Mouse (Mus musculus) adrenal gland, postnatal 25 days (tissue): ENCODE data around the gene Lingo4. TPM values are rescaled to one million over a fixed set of nuclear protein-coding genes. Genes with fewer than 3 reads are reported as not detected.
A peak's percentile ranks its signal among the peaks of the same experiment; 100 is the strongest.

Experiments used
- DNase-seq: peaks from one replicate; pipeline ENCODE4 v3.0.0; 2021; ENCODE audit warnings: mixed read lengths
- long read RNA-seq: library from polyadenylated mRNA; stranded (forward); transcript quantifications from one replicate; pipeline ENCODE4 v2.0.0, GENCODE M21; 2021
- total RNA-seq: library from RNA; stranded (reverse); gene quantifications from 2 replicates; pipeline ENCODE4 v1.2.3, GENCODE M21; 2021

Gene Lingo4
- total RNA-seq: 0.76 and 0.90 TPM in 2 replicates
- long read RNA-seq: 0 reads

DNA sequence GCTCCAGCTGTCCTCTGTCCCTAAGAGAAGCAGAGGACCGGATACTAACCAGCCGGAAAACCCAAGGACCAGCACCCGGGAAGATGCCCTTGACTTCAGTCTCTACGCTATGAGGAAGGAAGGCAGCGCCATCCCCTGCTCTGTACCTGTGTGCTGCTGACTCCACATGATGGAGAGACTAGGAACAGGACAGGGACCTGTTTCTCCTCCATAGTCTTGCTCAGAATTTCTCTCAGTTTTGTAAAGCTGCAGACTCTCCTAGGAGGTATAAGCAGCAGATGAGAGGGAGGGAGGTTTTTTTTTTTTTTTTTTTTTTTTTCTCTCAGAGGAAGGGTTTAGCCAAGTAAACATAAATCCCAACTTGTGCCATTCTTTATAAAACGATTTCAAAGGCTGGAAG is at the start of gene Lingo4:
TSS of gene Lingo4 (plus strand) at position 301 of the 400 bp plus-strand sequence.
- DNase-seq: no peak

DNA sequence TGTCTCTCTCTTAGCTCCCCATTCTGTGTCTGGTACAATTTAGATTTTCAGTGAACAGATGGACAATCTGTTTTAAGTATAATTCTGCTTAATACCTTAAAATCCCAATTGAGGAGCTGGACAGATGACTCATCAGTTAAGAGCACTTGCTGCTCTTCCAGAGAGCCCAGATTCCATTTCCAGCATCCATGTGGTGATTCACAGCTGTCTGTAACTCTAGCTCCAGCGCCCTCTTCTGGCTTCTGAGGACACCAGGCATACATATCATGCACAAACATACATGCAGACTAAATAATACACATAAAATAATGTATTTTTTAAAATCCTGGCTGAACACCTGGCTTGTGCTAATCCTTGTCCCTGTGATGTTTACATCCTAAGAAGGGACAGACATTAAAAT is 37.5 kb upstream of the Lingo4 start:
- peak; percentile 46 for DNase-seq

DNA sequence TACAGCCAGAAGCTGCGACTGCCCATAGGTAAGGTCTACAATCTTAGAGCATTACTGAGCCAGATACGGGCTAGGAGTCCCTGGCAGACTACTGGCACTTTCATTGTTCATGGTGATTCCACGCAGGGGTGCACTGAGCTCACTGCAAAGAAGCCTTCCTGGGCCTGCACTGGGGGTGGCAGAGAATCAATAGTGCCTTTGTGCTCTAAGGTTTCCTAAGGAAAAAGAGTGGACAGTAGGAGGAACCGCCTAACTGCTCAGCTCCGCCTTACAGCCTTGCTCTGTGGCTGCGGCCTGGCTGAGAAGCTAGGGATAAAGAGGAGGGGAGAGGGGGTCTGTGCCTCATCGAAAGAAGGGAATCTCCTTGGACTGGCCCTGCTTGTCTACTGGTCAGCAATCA is 36.2 kb upstream of the Lingo4 start, which contains the start of gene C2cd4d:
TSS of gene C2cd4d (plus strand) at position 301 of the 400 bp plus-strand sequence.
- DNase-seq: no peak

DNA sequence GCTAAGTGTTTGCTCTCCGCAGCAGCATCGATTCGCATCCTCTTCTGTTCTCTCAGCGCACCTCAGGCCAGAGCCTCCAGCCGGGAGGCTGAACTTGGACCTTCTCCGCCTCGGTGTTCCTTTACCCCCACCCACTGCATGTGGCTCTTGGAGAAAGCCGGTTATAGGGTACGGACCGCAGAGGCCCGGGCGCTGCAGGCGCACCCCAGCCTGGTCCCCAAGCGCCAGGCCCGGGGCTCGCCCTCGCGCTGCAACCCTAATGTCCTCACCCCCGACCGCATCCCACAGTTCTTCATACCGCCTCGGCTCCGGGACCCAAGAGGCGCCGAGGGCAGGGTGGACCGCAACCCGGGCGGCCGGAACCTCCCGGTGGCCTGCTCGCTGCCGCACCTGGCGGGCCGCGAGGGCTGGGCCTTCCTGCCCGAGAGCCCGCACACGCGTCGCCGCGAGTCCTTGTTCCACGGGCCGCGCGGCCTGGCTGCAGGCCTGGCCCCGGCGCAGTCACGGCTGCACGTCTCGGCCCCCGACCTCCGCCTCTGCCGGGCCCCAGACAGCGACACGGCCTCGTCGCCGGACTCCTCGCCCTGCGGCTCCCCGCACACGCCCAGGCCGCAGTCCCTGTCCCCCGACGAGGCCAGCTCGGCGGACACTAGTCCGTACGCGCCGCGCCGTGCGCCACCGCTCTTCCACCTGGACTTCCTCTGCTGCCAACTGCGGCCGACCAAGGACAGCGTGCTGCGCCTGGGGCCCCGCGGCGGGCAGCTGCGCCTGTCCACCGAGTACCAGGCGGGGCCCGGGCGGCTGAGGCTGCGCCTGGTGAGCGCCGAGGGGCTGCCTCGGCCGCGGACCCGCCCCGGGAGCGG is 34.8 kb upstream of the Lingo4 start:
- DNase-seq: peak; percentile 72

DNA sequence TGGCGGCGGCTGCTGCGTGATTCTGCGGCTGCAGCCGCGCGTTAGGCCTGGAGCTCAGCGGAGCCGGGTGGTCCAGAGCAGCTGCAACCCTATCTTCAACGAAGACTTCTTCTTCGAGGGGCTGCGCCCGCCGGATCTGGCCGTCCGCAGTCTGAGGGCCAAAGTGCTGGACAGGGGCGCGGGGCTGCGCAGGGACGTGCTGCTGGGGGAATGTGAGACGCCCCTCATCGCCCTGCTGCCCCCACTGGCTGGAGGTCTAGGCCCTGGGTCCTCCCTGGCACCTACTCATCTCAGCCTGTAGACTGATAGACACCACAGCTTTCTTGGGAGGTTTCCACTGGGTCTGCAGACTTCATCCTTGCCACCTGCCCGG is 34.2 kb upstream of the Lingo4 start:
- DNase-seq: no peak

DNA sequence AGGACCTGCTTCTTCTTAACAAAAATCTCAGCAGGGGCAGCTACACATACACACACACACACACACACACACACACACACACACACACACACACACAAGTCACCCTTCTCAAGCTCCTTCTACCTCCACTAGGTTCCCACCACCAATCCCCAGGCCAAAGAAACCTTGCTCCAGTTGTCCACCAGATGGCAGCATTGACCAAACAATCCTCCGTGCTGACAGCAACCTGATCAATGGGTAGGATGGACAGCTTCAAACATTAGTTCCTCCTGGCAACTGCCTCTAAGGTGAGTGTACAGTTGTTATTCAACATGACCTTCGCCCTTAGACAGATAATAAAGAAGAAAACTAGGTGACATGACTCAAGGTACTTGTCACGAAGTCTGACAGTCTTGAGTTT is 31.6 kb upstream of the Lingo4 start:
- peak; percentile 70 for DNase-seq

DNA sequence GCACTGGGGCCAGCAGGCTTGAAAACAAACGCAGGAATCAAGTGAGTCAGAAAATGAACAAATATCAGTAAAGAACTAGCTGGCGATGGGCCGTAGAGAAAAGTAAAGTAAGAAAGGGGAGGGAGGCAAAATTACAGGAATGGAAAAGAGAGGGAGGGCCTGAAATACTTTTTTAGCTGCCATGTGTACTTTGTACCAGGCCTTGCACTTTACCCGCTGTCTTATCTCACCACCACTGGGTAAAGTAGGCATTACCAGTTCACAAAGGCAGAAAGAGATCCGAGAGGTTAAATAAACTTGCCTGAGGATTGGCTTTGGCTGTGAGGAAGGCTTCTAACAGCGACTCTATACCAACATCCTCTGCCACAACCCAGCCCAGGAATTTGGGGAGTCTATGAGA is 30.8 kb upstream of the Lingo4 start:
- no peak for DNase-seq

DNA sequence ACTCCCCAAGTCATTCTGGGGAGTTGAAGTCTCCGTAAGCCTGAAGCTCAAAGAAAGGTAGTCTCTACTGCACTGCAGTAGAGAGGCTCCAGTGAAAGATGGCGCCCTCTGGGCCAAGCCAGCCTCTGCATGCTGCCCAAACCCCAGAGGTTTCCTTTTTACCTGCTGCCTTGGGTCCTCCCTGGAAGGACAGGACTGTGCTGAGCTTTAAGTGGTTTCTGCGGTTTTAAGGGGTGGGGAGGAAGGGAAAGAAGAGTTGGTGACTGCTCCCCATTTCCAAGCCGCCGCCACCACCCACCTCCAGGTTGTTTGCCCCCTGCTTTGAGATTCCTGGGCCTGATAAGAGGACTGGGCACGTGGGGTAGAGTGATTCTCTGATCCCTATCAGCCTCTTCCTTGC is 29.7 kb upstream of the Lingo4 start:
- no peak for DNase-seq

DNA sequence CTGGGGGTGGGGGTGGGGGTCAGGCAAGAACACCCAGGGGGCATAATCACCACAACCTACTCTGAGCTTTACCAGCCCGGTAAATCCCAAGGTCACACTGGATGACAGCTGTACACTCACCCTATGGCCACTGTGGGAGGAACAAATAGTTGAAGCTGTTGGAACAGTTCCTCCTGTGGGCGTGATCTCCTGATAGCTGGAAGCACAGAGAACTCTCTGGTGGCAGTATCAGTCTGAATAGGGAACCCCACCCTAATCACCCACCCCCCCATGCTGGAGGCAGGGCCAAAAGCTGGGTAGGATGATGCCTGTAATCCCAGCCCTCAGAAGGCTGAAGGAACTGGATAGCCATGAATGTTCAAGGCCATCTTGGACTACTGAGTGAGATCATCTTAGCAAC is 28.6 kb upstream of the Lingo4 start:
- DNase-seq: no peak

DNA sequence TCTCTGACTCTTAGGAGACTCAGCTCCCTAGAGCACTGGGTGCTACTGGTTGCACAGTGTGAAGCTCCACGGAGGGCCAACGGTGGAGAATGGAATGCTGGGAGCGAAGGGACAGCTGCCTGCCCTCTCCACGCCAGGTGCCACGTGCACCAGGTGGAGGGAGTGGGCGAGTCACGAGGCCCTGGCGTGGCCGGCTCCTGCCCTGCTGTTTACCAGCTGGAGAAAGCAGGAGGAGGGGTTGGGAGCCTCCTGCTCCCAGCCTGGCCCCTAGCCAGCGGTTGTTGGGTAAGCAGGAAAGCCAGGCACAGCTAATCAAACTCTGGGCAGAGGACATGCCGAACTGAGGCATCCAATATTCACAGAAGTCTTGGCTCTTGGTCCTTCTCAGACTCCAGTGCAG is 26.7 kb upstream of the Lingo4 start:
- DNase-seq: peak; percentile 94

DNA sequence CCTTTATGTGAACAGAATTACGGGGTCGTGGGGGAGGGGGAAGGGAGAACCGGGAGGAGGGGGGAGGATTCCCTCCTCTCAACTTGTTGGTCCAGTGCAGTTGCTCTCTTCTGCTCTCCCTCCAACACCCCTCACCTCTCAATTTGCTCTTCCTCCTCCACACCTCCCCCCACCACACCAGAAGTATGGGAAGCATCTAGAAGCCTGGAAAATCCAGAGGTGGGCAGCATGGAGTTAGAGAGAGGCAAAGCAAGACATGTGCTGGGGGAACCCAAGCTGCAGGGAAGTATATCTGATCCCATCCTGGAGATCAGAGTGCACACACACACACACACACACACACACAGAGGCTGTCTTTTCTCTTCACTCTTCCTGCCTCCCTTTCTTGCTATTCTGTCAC is 26.3 kb upstream of the Lingo4 start:
- no peak for DNase-seq

DNA sequence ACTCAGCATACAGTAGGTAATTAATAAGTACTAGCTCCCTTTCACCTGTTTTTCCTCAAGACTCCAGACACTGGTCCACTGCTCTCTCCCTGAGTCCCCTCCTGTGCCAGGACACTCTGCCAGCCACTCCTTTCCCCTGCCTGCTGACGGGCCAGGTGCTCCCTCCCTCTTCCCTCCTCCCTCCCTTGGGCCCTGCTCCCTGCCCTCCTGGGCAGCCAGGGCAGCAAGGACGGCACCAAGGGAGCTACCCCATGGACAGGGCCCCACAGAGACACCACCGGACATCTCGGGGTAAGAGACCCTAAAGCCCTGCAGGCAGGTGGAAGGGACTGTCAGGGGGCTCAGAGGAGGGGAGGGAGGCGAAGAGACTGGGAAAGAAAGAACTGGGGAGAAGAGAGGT is 25.7 kb upstream of the Lingo4 start, which contains the start of gene Rorc:
TSS of gene Rorc (plus strand) at position 154 of the 400 bp plus-strand sequence.
- DNase-seq: peak; percentile 62

DNA sequence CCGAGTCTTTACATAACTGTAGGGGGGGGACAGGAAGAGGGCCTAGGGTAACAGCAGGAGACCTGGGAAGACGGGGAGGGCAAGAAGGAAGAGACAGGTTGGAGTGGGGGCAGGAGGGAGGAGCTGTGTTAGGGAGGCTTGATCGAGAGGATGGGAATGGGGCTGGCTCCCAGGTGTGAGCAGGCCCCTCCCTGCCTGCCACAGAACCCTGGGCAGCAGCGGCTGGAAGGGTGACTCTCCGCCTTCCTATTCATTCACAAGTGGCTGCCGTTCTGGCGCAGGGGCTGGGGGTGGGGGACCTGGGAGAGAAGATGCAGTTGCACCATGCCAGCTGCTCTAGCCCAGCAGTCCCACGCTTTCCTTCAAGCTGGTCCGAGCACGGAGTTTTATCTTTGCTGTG is 25.2 kb upstream of the Lingo4 start:
- DNase-seq: no peak

DNA sequence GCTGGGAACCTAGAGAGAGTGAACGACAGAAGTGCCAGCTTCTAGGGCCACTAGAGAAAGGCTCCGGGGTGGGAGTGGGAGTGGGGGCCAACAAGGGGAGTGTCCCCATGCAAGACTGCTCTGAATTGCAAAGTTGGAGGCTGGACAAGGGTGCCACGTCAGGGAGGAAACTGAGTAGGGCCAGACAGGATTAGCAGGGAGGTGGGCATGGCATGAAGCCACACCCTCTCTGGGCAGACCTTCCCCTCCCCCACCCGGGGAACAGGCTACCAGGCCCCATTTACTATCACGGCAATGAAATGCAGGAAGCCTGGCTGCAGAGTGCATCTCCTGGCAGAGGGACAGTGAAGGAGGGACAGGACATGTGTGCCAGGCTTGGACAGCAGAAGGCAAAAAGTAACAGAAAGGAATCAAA is 24.7 kb upstream of the Lingo4 start:
- peak; percentile 59 for DNase-seq

DNA sequence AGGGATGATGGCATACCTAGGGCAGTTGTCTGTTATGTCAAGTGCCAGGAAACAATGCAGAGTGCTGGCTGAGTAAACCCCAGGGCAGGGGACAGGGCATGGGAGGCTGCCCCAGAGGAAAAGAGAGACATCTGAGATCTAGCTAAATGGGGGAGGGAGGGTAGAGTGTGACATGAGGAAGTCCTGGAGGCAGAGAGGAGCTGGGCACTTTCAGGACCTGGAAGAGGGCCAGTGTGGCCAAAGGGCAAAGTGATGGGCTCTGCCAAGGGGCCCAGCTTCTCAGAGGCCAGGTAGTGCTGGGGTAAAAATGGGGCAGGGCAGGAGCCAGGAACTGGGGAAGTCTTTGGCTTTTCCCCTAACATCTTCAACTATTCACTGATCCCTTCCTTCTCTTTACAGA is 23.7 kb upstream of the Lingo4 start:
- DNase-seq: no peak

DNA sequence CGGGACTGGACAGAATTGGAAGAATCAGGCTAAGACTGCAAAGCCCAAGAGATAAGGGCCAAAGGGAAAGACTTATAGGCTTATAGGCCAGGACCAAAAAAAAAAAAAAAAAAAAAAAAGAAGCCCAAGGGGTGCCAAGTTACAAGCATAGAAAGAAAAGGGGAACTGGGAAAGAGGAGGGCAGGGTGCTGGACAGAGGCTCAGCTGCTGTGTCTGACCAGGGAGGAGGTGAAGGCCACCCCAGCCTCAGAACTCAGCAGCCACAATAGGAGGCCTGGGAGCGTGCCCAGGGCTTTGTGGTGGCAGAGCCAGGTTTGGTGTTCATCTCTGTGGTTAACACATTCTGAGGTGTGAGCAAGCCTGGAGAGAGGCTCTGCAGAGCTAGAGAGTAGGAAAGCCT is 23.2 kb upstream of the Lingo4 start:
- no peak for DNase-seq

DNA sequence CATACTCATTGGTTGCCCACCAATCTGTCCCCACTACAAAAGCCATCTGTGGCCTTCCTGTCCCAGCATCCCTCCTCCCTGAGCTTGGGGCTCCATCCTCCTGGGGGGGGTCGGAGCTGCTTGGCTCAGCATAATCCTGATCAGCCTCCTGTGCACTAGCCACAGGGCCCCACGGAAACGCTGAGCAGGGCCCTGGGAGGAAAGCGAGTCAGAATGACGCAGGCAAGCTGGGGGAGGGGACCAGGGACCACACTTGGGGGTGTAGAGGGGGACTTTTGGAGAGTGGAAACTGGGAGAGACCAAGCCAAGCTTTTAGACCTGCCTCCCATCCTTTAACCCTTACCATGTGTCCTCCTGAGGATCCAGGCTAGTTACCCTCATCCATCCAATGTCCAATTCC is 22.5 kb upstream of the Lingo4 start:
- no peak for DNase-seq

DNA sequence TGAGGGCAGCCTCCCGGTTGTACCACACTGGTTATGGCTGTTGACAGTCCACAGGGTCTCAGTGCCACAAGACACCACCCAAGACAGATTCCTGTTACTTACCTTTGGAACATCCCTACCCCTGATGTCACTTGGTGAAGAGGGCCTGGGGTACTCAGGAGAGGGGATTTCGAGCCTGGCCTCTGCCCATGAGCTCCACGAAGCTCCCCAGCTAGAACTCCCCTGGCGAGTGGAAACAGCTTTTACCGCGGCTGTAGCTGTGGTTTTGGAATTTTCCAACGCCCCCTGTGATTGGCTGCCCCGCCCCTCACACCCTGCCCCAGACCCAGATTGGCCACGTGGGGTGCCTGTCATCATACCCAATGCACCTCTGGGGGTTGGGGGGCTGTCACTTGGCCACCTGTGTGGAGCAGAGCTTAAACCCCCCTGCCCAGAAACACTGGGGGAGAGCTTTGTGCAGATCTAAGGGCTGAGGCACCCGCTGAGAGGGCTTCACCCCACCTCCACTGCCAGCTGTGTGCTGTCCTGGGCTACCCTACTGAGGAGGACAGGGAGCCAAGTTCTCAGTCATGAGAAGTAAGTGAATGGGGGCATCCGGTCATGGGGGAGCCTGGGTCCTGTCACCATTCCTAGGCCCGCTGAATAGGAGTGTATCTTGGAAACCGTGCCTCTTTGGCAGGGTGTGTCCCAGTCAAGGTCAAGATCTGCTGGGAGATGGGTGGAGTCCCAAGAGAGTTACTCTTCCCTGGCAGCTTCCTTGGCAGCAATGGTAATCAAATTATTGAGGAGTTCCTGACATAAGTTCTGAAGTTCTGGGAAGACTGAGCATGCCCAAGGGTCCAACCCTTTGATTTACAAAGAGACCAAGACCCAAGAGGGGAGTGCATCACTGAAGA is 21.0 kb upstream of the Lingo4 start:
- DNase-seq: no peak

DNA sequence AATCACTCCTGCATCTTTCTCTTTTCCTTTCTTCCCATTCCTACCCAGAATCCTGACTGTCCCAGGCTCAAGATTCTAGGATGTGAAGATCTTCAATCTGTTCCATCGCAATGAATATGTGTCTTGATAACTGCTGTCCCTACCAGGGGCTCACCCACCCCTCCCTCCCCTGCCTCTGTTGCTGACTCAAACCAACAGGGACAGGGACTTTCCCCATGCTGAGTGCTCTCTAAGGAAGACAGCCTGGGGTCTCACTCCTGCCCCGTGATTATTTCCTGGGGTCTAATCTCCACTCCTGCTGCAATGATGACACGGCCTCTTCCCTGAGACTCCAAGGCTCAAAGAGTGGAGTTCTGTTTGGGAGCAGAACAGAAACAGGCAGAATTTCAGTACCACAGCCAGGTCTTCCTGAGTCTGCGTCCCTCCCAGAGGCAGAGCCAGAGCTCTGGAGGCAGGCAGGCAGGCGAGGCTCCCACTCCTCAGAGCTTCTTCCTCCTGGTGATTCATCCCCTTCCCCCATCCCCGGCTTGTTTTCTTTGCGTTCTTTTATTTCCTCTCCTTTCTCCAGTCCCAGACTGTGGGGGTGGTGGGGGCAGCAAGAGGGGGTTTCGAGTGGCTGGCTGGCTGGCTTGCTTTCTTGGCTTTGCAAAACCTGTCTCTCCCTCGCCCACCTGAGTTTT is 18.3 kb upstream of the Lingo4 start:
- DNase-seq: no peak

DNA sequence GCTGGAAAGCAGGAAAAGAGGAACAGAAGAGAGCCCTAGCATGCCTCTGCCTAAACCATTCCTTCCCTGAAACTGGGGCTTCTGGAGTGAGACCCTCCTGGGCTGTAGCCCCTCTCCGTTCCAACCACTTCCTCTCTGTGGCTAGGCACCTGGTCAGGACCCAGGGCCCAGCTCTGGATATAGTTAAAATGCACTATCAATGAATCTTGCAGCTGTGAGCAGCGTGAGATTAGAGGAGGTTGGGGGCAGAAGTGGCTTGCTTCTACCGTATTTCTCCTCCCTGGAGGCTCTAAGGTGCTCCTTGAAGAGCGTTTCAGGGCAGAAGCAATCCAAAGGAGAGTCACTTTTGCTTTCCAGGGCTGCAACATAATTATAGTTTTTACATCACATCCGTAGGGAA is 16.0 kb upstream of the Lingo4 start:
- no peak for DNase-seq

DNA sequence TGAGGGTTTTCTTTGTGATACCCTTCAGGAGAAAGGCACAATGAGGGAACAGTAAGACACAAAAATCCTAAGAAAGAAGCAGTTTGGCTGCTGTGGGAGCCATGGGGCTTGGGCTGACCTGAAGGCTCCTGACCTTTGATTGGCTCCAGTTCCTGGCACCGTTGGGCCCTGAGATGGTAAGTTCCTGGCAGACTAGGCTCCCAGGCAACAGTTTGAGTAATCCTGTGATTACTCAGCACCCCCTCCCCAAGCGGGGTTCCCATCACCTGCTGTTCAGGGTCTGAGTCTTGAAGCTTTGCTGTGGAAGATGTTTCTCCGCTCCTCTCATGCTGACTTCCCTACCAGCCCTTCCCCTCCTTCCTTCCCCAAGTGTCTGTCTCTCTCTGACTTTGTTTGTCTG is 14.8 kb upstream of the Lingo4 start:
- DNase-seq: peak; percentile 28

DNA sequence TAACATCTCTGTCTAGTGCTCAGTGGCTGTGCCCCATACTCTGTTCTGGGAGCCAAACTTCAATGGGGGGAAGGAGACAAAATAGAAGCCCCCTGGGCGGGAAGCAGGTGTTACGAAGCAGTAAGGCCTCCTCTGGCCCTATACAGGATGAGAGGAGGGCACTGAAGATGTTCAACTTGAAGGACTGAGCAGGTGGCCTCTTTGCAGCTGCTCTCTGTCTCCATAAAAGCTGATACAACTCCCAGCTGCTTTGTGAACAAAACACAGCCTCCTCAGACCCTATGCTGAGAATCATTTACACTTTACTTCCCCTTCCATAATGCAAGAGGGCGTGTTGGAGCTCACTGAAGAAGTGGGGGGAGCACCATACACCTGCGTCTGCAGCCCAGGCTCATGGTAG is 11.6 kb upstream of the Lingo4 start:
- DNase-seq: no peak

DNA sequence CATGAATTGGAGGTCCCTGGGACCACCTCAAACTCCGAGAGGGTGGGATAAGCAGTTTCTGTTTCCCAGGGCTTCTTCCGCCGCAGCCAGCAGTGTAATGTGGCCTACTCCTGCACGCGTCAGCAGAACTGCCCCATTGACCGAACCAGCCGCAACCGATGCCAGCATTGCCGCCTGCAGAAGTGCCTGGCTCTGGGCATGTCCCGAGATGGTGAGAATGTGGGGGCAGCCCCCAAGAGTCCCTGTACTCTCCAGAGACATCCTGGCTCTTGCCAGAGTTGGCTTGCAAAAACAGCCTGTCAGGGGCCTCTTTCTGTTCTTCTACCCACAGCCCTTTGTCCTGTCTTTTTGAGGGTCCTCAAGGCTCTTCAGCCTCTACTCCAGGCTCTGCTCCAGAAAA is 10.9 kb upstream of the Lingo4 start:
- DNase-seq: no peak
